Mouse (Mus musculus) midbrain, embryonic 14.5 days (tissue): ENCODE measurements around the gene Tepsin. TPM values are rescaled to one million over a fixed set of nuclear protein-coding genes. Genes with fewer than 3 reads are reported as not detected.

Experiments used
- ATAC-seq: fragments of 200-750 bp; cut with Nextera tagmentation; 2 replicates; pipeline ENCODE4 v1.8.0; 2017; ENCODE audit warnings: moderate number of reproducible peaks, moderate library complexity; ENCODE audit not compliant: low FRiP score, low TSS enrichment
- DNase-seq: peaks from one replicate; pipeline ENCODE4 v3.0.0-alpha.2; 2015
- H3K27ac ChIP-seq: fragments of 300-500 bp; sonication (generic); replicated peaks from 2 replicates; pipeline ENCODE4 v1.5.1; 2014; ENCODE audit warnings: mild to moderate bottlenecking, low read depth, low read length, moderate library complexity
- H3K27me3 ChIP-seq: fragments of 300-500 bp; sonication (generic); 2 replicates; pipeline ENCODE4 v1.6.1; 2014; ENCODE audit warnings: low read length, control low read depth, mixed read lengths; ENCODE audit not compliant: control insufficient read depth, insufficient read depth
- H3K36me3 ChIP-seq: fragments of 300-500 bp; sonication (generic); 2 replicates; pipeline ENCODE4 v1.6.1; 2014; ENCODE audit warnings: low read length, control low read depth; ENCODE audit not compliant: control insufficient read depth, insufficient read depth
- H3K4me1 ChIP-seq: fragments of 300-500 bp; sonication (generic); 2 replicates; pipeline ENCODE4 v1.6.1; 2014; ENCODE audit warnings: mild to moderate bottlenecking, antibody characterized with exemption, low read length, control low read depth; ENCODE audit not compliant: control insufficient read depth, insufficient read depth
- H3K4me2 ChIP-seq: fragments of 300-500 bp; sonication (generic); 2 replicates; pipeline ENCODE4 v1.6.1; 2014; ENCODE audit warnings: mild to moderate bottlenecking, low read length, moderate library complexity
- H3K4me3 ChIP-seq: fragments of 300-500 bp; sonication (generic); replicated peaks from 2 replicates; pipeline ENCODE4 v1.5.1; 2014; ENCODE audit warnings: low read depth, low read length
- H3K9ac ChIP-seq: fragments of 300-500 bp; sonication (generic); replicated peaks from 2 replicates; pipeline ENCODE4 v1.6.1; 2014; ENCODE audit warnings: mild to moderate bottlenecking, low read length, moderate library complexity
- H3K9me3 ChIP-seq: fragments of 300-500 bp; sonication (generic); 2 replicates; pipeline ENCODE4 v1.6.1; 2016; ENCODE audit warnings: low read length, control low read depth, mixed read lengths; ENCODE audit not compliant: control insufficient read depth
- WGBS: fragments of 180-500 bp; shearing (Covaris S2); extraction: QIAGEN DNeasy Blood & Tissue Kit; methylation state at CpG from one replicate; pipeline ENCODE4 v1.1.7; 2014; 5-methylcytosine and 5-hydroxymethylcytosine counted together
- polyA plus RNA-seq: library from polyadenylated mRNA; unstranded; fragments of >200 nt; fragmentation: Nextera tagmentation; extraction: Ambion mirVana; gene quantifications from 2 replicates; pipeline ENCODE4 v1.2.1, GENCODE M21; 2014

Tepsin gene
- polyA plus RNA-seq, 1 experiment from 2014 or later, result 18.0 TPM

- DNase-seq (no peak), ATAC-seq (no peak)
- no peaks in the 10 kb centered on the region for H3K27me3 ChIP-seq
- H3K9ac ChIP-seq, result no peak overlapping the region
- no peak overlapping the region for H3K27ac ChIP-seq
- no peaks in the 10 kb centered on the region for H3K4me1 ChIP-seq
- H3K4me3 ChIP-seq, result no peak overlapping the region
- peaks cover 48% of the 10 kb centered on the region for H3K36me3 ChIP-seq
- no peak overlapping the region for H3K4me2 ChIP-seq
- WGBS, result 91% methylated on average over 2 of the region's 2 CpGs
- H3K9me3 ChIP-seq, result no peaks in the 10 kb centered on the region
Measured at GRCm38 (mm10) chr11:120117626-120118025, 19.1 kb upstream of the Tepsin start.

DNA sequence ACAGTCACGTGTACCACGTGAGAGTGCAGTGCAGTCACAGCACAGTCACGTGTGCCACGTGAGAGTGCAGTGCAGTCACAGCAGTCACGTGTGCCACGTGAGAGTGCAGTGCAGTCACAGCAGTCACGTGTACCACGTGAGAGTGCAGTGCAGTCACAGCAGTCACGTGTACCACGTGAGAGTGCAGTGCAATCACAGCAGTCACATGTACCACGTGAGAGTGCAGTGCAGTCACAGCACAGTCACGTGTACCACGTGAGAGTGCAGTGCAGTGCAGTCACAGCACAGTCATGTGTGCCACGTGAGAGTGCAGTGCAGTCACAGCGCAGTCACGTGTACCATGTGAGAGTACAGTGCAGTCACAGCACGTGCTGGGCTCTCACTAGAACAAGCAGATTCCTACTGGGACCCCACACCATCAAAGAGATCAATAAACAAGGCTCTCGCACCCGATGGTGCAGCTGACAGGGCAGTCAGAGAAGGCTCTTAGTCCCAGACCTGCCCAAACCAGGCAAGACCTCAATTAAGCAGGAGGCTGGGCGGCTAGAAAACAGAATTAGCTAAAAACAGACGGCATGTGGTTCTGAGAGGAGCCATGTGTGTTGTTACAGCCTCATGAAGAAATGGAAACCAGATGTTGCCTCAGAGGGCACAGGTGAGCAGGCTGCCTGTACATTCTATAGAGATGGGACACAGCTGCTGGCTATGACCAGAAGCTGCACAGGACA, 16.1 kb upstream of the Tepsin start:
- peaks cover 35% of the 10 kb centered on the region for H3K36me3 ChIP-seq

GRCm38 (mm10) chr11:120112136-120112535, 13.6 kb upstream of the Tepsin start:
- DNase-seq, result no peak
- ATAC-seq, result no peak
- no peaks in the 10 kb centered on the region for H3K4me1 ChIP-seq
- WGBS, result 93% methylated on average over 4 of the region's 4 CpGs
- H3K4me2 ChIP-seq, result no peak overlapping the region
- no peaks in the 10 kb centered on the region for H3K9me3 ChIP-seq
- no peaks in the 10 kb centered on the region for H3K27me3 ChIP-seq
- peaks cover 50% of the 10 kb centered on the region for H3K36me3 ChIP-seq
- no peak overlapping the region for H3K4me3 ChIP-seq
- no peak overlapping the region for H3K27ac ChIP-seq
- H3K9ac ChIP-seq, result no peak overlapping the region

More for the DNA sequence above, 16.1 kb upstream of the Tepsin start:
- H3K27ac ChIP-seq, result no peak overlapping the region
- H3K9ac ChIP-seq, result no peak overlapping the region
- no peaks in the 10 kb centered on the region for H3K9me3 ChIP-seq
- no peaks in the 10 kb centered on the region for H3K27me3 ChIP-seq
- no peak overlapping the region for H3K4me3 ChIP-seq
- DNase-seq (no peak), ATAC-seq (no peak)
- H3K4me2 ChIP-seq, result no peak overlapping the region
- 97% methylated on average over 21 of the region's 21 CpGs for WGBS
- H3K4me1 ChIP-seq, result no peaks in the 10 kb centered on the region

DNA sequence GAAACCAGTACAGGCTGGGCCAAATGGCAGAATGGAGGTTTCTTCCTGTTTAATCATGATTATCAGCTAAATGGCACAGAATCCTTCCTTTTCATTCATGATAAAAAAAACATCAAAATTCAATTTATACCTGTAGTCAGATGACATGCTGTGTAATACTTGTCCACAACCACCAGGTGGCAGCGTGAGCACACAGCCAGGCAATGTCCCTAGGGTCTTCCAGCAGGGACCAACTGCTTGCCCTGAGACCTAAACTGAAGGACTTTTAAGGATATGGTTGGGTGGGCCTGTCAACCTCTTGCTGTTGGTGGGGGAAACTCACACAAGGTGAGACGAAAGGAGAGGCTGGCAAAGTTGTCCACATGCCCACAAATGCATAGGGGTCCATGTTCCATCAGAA, 12.5 kb upstream of the Tepsin start:
- 0% methylated on average over 2 of the region's 2 CpGs for WGBS
- H3K27ac ChIP-seq, result 0 out of 2 replicates have a peak overlapping the region, but pooled peaks have one; percentile 14
- no peak for ATAC-seq

DNA sequence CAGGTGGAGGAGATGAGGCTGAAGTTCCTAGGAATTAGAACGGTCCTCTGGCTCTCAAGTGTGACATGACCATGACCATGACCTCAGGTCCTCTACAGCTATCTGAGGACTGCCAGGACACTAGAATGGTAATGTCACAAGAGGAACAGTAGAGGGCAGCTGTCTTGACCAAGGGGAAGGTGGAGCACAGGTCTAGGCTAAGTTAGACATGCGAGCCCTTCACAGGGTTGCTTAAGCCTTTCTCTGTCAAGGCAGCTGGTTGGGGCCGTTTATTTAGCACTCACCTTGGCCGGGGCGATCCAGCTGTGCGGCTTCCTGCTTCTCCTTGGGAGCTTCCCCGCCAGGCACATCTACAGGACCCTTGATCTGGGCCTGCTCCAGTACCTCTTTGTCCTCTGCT, 12.0 kb upstream of the Tepsin start:
- no peak overlapping the region for H3K9ac ChIP-seq

More for the DNA sequence above, 12.5 kb upstream of the Tepsin start:
- H3K27me3 ChIP-seq, result no peaks in the 10 kb centered on the region
- H3K9me3 ChIP-seq, result no peaks in the 10 kb centered on the region
- H3K9ac ChIP-seq, result no peak overlapping the region
- DNase-seq, result peak; percentile 90
- H3K36me3 ChIP-seq, result peaks cover 44% of the 10 kb centered on the region
- no peak overlapping the region for H3K4me3 ChIP-seq
- H3K4me1 ChIP-seq, result no peaks in the 10 kb centered on the region
- H3K4me2 ChIP-seq, result no peak overlapping the region

DNA sequence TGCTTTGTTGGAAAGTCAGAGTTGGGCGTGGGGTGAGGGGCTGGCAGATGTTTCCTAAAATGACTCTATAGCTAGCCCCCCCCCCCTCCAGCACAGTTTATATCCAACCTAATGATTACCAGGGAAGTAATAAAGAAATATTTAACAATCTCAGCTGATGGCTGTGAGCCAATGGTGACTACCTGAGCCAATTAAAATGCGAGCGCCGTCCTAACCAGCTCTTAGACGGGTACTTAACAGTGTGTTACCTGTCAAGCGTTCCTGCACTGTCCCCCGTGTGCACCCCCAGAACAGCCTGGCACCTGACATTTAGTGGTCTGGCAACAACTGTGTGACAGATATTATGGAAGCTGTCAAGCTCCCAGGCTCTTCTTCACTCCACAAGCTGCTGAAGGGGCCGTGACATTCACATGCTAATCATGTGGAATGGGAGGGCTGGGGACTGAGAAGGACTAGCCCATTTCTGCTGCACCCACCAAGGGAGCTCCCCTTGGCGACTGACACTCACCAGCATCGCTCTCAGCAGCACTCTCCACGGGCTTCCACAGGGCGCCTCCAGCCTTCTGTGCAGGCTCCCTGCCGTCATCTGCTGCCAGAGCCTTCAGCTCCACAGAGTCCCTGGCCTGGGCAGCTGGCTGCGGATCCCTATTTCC, 11.2 kb upstream of the Tepsin start:
- Histone ChIP-seq H3K4me2 (no peak overlapping the region), H3K36me3 (peaks cover 48% of the 10 kb centered on the region), H3K4me1 (no peaks in the 10 kb centered on the region), H3K27me3 (no peaks in the 10 kb centered on the region), H3K9ac (no peak overlapping the region), H3K27ac (no peak overlapping the region), H3K9me3 (no peaks in the 10 kb centered on the region), H3K4me3 (no peak overlapping the region)
- DNase-seq (no peak), ATAC-seq (no peak)
- 68% methylated on average over 14 of the region's 14 CpGs for WGBS

More for the DNA sequence above, 12.0 kb upstream of the Tepsin start:
- H3K4me1 ChIP-seq, result no peaks in the 10 kb centered on the region
- peaks cover 48% of the 10 kb centered on the region for H3K36me3 ChIP-seq
- no peak overlapping the region for H3K4me2 ChIP-seq
- 61% methylated on average over 7 of the region's 7 CpGs for WGBS
- no peaks in the 10 kb centered on the region for H3K27me3 ChIP-seq
- no peak for ATAC-seq
- DNase-seq, result peak; percentile 23
- H3K27ac ChIP-seq, result no peak overlapping the region
- H3K4me3 ChIP-seq, result no peak overlapping the region
- H3K9me3 ChIP-seq, result no peaks in the 10 kb centered on the region

DNA sequence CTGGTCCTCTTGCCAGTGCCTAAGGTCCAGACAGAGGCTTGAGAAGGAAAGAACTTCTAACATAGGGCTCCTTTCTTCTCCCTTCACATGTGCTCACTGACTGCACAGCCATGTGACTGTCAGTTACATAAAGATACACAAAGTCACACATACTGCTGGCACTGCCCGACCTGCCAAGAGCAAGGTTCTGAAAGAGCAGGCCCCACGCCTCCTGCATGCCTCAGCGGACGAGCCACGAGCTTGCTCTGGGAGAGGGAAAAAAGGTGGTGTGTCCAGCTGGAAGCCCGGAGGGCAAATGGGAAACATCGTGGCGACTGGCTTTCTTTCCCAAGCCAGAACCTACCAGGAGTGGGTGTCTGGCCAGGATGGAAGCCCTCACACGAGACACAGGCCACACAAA, 9.3 kb upstream of the Tepsin start:
- Histone ChIP-seq H3K9ac (no peak overlapping the region), H3K27ac (no peak overlapping the region), H3K9me3 (no peaks in the 10 kb centered on the region), H3K36me3 (peaks cover 53% of the 10 kb centered on the region), H3K4me3 (no peak overlapping the region), H3K27me3 (no peaks in the 10 kb centered on the region), H3K4me1 (no peaks in the 10 kb centered on the region), H3K4me2 (no peak overlapping the region)
- WGBS, result 84% methylated on average over 9 of the region's 9 CpGs
- no peak for DNase-seq
- ATAC-seq, result no peak

DNA sequence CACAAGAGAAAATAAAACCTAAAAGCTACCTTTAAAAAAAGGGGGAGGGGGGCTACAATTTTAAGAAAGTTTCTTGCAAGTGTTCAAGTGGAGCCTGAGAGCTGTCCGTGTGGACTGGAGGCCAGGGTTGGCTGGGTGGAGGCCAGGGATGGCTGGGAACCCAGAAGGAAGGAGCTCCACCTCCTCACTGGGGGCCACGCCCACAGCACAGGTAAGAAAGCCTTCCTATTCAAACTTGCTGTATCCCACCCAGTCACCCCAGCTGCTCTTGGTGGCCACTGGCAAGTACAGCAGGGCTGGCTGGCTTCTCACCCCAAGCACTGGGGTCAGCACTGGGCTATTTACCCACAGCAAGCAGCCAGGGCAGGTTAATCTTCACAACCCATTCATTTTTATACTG, 8.5 kb upstream of the Tepsin start:
- no peak for ATAC-seq
- Histone ChIP-seq H3K27me3 (no peaks in the 10 kb centered on the region), H3K9ac (no peak overlapping the region), H3K4me1 (no peaks in the 10 kb centered on the region), H3K9me3 (no peaks in the 10 kb centered on the region), H3K4me2 (no peak overlapping the region), H3K27ac (no peak overlapping the region), H3K4me3 (no peak overlapping the region), H3K36me3 (peaks cover 53% of the 10 kb centered on the region)
- DNase-seq, result no peak
- 68% methylated on average over 2 of the region's 2 CpGs for WGBS
